In the genomic region with DNA sequence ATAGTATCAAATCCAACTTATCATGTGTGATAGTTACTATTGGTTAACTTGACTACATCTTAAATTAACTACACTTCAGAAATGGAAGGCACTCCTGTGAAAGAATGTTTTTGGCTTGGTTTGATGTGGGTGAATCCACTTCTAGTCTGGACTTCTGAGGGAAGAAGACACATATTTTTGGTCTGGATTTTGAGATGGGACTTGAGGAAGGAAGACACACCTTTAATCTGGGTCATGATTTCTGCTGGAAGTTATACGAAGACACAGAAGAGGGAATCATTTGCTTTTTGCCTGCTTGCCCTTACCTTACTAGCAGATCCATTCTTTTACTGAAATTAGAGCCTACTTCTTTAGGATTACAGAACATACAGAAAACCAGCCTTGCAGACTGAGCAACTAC, we compare ENCODE assay signal across 16 mouse cellular contexts.
"Had no signal": no experiment of that assay in that cellular context is flagged by ENCODE, and none has a peak within 500 bp of the region (broad histone marks: within the 10 kb centered on the region; RNA-seq: fewer than 3 reads in every experiment).

No protein-coding gene starts in this region.

- DNase-seq: heart, postnatal 10 days; heart, postnatal 14 days; heart, postnatal 36 days; heart, postnatal 4 days; kidney, adult 11 months; kidney, adult 18-20 months; kidney, adult 2 months; kidney, adult 8-10 months; kidney, adult 9 months; kidney, postnatal 10 days; kidney, postnatal 14 days; kidney, postnatal 25 days; kidney, postnatal 36 days; kidney, postnatal 4 days; layer of hippocampus, adult 9-11 months; layer of hippocampus, postnatal 36 days had no signal
